Mouse (Mus musculus): Measurements from ENCODE around the gene Tmed9.

GRCm38 (mm10) chr13:55613471-55613870 is 39.9 kb downstream of the Tmed9 start:
- TF ChIP-seq POLR2A (IDR thresholded peaks at IDR 0.05; ENCODE audit: borderline replicate concordance, low read depth, low read length) (no peak), CTCF (IDR thresholded peaks at IDR 0.05; ENCODE audit: low read depth, low read length) (no peak)

Data from bone marrow macrophage, adult 2 months (primary cell).